Mouse (Mus musculus) erythroblast, embryonic 14.5 days (primary cell): ENCODE data around the gene Rrp1.

Experiments
- GATA1 ChIP-seq: IDR thresholded peaks from 2 replicates; pipeline ENCODE4 v1.6.1; 2012; ENCODE audit warnings: low read length, inconsistent platforms, mixed read lengths
- TAL1 ChIP-seq: IDR thresholded peaks from 3 replicates; pipeline ENCODE4 v1.6.1; 2012; ENCODE audit warnings: low read length, inconsistent platforms, mixed read lengths

DNA sequence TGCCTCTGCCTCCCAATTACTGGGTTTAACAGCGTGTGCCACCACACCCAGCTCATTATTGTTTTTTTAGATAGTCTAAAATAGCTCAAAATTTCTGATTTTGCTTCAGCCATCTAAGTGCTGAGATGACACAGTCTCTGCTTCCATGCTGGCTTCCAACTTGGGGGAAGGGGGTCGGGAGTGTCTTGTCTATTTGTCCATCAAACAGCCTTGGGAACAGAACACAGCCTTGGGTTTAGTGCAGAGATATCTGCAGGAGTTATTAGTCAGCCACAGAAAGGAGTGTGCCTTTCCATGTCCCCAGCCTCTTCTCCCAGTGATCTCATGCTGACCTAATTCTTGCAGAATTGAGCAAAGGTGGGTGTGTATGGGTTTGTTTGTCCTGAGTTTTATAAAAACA, 5.9 kb upstream of the Rrp1 start:
- TF ChIP-seq GATA1 = no peak
- no peak for TF ChIP-seq TAL1
